Mouse (Mus musculus): Measurements from ENCODE around the gene Lztr1. TPM values are rescaled to one million over a fixed set of nuclear protein-coding genes. Genes with fewer than 3 reads are reported as not detected.
A peak's percentile ranks its signal among the peaks of the same experiment; 100 is the strongest.
"Not testable (repeated sequence)": the region's sequence is repeated elsewhere in the genome, so short reads cannot be mapped to it uniquely, and the experiment has no call there.

Gene Lztr1
- polyA plus RNA-seq, 1 experiment from 2014 or later, result 18.7 TPM

DNA sequence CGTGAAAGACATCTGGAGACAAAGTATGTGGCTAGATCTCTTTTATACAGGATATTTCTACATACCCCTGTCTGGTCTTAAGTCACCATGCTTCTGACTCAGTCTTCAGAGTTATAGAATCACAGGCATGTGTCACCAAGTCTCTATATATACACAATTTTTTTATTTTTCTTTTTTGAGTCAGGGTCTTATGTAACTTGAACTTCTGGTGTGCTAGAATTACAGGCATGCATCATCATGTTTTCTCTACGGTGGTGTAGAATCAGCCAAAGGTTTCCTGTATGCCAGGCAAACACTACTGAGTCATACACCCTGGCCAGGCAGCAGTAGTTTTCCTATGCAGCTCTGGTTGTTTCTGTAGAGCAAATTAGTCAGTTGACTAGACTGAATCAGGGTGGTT, 34.1 kb downstream of the Lztr1 start:
- no peaks in the 10 kb centered on the region for H3K36me3 ChIP-seq (replicated peaks; ENCODE audit: insufficient read depth, low read length)
- no peak for DNase-seq
- H3K4me2 ChIP-seq (ENCODE audit: low read depth, low read length), result no peak overlapping the region
- 62% methylated on average over 2 of the region's 2 CpGs for WGBS (ENCODE audit: insufficient replicate concordance)
- H3K4me1 ChIP-seq (ENCODE audit: insufficient read depth), result no peaks in the 10 kb centered on the region
- TF ChIP-seq EP300 (IDR thresholded peaks at IDR 0.05; ENCODE audit: low read depth), result no peak
- no peak for TF ChIP-seq CTCF (IDR thresholded peaks at IDR 0.05; ENCODE audit: low read depth)
- no peaks in the 10 kb centered on the region; the same call in 1 of the 2 replicates for H3K9me3 ChIP-seq (ENCODE audit: low read length)
- H3K27ac ChIP-seq (ENCODE audit: low read depth), result no peak overlapping the region
- H3K4me3 ChIP-seq (ENCODE audit: low read depth, low read length), result no peak overlapping the region
- ATAC-seq, result no peak
- H3K27me3 ChIP-seq (ENCODE audit: insufficient read depth, low read length), result no peaks in the 10 kb centered on the region
- no peak overlapping the region for H3K9ac ChIP-seq (replicated peaks)

DNA sequence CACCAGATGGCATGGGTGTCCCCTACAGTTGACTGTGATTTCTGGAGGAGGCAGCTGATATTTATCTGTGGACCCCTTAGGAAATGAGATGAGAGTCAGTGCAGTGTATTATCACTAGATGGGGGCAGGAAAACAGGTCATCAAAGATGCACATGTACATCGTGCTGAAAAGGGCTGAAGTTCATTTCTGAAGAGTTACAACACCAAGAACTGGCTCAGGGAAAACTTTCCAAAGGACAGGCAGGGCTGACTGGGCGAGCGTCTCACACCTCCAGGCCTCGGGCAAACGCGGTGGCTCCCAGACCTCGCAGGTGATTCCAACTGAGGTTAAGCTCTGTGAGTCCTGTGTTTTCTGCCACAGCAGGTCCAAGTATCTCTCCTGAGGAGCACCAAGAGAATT, 44.3 kb downstream of the Lztr1 start:
- H3K9me3 ChIP-seq (ENCODE audit: low read length), result peaks cover under 1% of the 10 kb centered on the region; the same call in 1 of the 2 replicates
- WGBS (ENCODE audit: insufficient replicate concordance), result 63% methylated on average over 7 of the region's 7 CpGs
- H3K4me2 ChIP-seq (ENCODE audit: low read depth, low read length), result no peak overlapping the region
- ATAC-seq (peak; percentile 78), DNase-seq (peak; percentile 38)
- H3K9ac ChIP-seq (replicated peaks), result no peak overlapping the region
- no peaks in the 10 kb centered on the region for H3K36me3 ChIP-seq (replicated peaks; ENCODE audit: insufficient read depth, low read length)
- TF ChIP-seq EP300 (IDR thresholded peaks at IDR 0.05; ENCODE audit: low read depth) (no peak), CTCF (IDR thresholded peaks at IDR 0.05; ENCODE audit: low read depth) (no peak)
- no peak overlapping the region for H3K4me3 ChIP-seq (ENCODE audit: low read depth, low read length)
- H3K27me3 ChIP-seq (ENCODE audit: insufficient read depth, low read length), result no peaks in the 10 kb centered on the region
- peaks cover 27% of the 10 kb centered on the region for H3K4me1 ChIP-seq (ENCODE audit: insufficient read depth)
- H3K27ac ChIP-seq (ENCODE audit: low read depth), result peak overlapping the region; percentile 69

DNA sequence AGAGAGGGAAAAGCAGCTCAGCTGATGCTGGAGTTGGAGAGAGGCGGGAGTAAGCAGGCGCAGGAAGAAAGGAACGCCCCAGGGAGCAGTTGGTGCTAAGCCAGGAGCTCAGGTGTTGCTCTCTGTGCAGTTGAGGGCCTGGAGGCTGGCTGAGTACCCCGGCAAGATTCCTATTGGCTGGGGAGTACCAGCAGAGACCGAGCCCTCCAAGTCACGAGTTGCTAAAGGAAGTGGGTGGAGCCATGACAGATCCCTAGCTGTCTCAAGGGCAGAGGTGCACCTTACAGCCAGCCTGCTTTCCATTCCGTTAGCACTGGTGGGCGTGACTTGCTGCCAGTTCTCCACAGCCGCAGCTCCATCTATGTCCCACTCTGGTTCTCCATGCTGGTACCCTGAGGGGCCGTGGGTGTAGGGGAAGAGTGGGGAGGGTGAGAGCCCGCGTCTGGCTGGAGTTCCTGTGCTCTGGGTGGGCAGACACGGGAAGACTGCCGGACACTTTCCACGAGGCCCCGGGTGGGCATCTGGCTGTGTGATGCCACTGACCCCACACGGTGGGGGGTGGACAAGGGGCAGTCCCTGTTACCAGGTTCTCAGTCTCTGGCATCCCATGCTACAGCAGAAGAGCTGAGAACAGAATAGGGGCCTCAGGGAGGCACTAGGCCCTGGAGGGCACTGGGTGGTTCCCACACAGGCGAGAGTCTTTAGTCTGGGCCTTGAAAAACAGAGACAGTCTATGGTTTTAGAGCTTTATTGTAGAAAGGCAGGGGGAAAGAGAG, 45.6 kb downstream of the Lztr1 start:
- Histone ChIP-seq H3K4me1 (ENCODE audit: insufficient read depth) (peaks cover 35% of the 10 kb centered on the region), H3K9me3 (ENCODE audit: low read length) (no peaks in the 10 kb centered on the region), H3K4me2 (ENCODE audit: low read depth, low read length) (peak overlapping the region; percentile 67), H3K27me3 (ENCODE audit: insufficient read depth, low read length) (no peaks in the 10 kb centered on the region), H3K9ac (replicated peaks) (no peak overlapping the region; the same call in 1 of the 2 replicates), H3K4me3 (ENCODE audit: low read depth, low read length) (peak overlapping the region; percentile 19; the same call in 1 of the 2 replicates), H3K36me3 (replicated peaks; ENCODE audit: insufficient read depth, low read length) (no peaks in the 10 kb centered on the region), H3K27ac (ENCODE audit: low read depth) (peak overlapping the region; percentile 69; the same call in 1 of the 2 replicates)
- TF ChIP-seq EP300 (IDR thresholded peaks at IDR 0.05; ENCODE audit: low read depth), result no peak
- no peak for TF ChIP-seq CTCF (IDR thresholded peaks at IDR 0.05; ENCODE audit: low read depth)
- WGBS (ENCODE audit: insufficient replicate concordance), result 13% methylated on average over 18 of the region's 18 CpGs
- DNase-seq (peak; percentile 59), ATAC-seq (peak; percentile 57)

DNA sequence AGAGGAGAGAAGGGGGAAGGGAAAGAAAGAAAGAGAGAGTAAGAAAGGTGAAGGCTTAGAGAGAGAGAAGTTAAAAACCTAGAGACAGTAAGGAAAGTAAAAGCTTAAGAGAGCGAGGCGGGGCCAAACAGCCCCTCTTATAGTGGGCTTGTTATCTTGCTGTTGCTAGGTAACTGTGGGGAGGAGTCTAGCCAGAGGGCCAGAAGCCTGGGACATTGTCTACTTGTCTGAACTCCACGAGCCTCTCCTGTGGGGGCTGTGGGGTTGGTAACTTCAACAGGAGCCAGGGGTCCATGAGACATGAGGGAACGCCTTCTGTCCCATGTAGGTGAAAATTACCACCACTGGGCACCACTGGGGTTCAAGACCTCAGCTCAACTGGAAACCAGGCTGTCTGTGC, 46.2 kb downstream of the Lztr1 start:
- Histone ChIP-seq H3K4me1 (ENCODE audit: insufficient read depth) (peaks cover 36% of the 10 kb centered on the region), H3K4me2 (ENCODE audit: low read depth, low read length) (peak overlapping the region; percentile 67), H3K9ac (replicated peaks) (peak overlapping the region; percentile 11; the same call in 1 of the 2 replicates)
- H3K27ac ChIP-seq (ENCODE audit: low read depth); H3K4me3 ChIP-seq (ENCODE audit: low read depth, low read length); ATAC-seq; H3K36me3 ChIP-seq (replicated peaks; ENCODE audit: insufficient read depth, low read length); DNase-seq; H3K27me3 ChIP-seq (ENCODE audit: insufficient read depth, low read length); H3K9me3 ChIP-seq (ENCODE audit: low read length): not testable (repeated sequence)
- 34% methylated on average over 4 of the region's 4 CpGs for WGBS (ENCODE audit: insufficient replicate concordance)

DNA sequence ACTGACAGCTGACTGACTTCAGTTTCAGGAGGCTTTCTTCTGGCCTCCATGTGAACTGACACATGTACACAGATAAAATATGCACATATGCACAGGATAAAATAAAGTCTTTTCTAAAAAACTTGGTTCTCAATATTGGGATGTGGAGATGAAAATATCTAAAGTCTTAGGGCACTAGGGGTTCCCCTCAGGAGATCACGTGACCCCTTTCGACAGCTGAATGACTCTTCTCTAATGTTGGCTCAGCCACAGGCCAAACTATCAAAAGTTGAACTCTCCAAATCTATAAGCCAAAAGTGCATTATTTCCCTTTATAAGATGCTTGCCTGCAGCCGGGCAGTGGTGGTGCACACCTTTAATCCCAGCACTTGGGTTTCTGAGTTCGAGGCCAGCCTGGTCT, 47.7 kb downstream of the Lztr1 start:
- DNase-seq (no peak), ATAC-seq (no peak)
- TF ChIP-seq EP300 (IDR thresholded peaks at IDR 0.05; ENCODE audit: low read depth) (no peak), CTCF (IDR thresholded peaks at IDR 0.05; ENCODE audit: low read depth) (no peak)
- 81% methylated on average over 4 of the region's 4 CpGs for WGBS (ENCODE audit: insufficient replicate concordance)
- Histone ChIP-seq H3K9ac (replicated peaks) (no peak overlapping the region), H3K4me2 (ENCODE audit: low read depth, low read length) (no peak overlapping the region), H3K27ac (ENCODE audit: low read depth) (no peak overlapping the region), H3K36me3 (replicated peaks; ENCODE audit: insufficient read depth, low read length) (no peaks in the 10 kb centered on the region), H3K9me3 (ENCODE audit: low read length) (no peaks in the 10 kb centered on the region), H3K4me3 (ENCODE audit: low read depth, low read length) (no peak overlapping the region), H3K4me1 (ENCODE audit: insufficient read depth) (peaks cover 31% of the 10 kb centered on the region), H3K27me3 (ENCODE audit: insufficient read depth, low read length) (0 out of 2 replicates have a peak, but pooled peaks cover 2% of the 10 kb centered on the region)

DNA sequence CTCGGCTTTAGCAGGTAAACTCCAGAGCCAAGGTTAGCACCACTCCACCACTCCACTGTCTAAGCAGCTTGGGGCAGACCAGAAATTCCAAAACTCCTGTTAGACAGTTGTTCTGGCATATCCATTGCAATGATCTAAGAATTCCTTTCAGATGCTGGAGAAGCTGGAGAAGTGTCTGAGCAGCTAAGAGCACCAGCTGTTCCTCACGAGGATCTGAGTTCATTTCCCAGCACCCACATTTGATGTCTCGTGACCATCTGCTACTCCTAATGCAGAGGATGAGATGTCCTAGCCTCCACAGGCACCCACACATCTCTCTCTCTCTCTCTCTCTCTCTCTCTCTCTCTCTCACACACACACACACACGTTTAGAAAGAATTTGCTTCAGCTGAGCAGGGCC, 48.4 kb downstream of the Lztr1 start:
- H3K9ac ChIP-seq (replicated peaks), result no peak overlapping the region
- no peak overlapping the region for H3K27ac ChIP-seq (ENCODE audit: low read depth)
- H3K4me2 ChIP-seq (ENCODE audit: low read depth, low read length), result no peak overlapping the region
- ATAC-seq, result no peak
- peaks cover 3% of the 10 kb centered on the region for H3K27me3 ChIP-seq (ENCODE audit: insufficient read depth, low read length)
- H3K4me1 ChIP-seq (ENCODE audit: insufficient read depth), result peaks cover 31% of the 10 kb centered on the region
- WGBS (ENCODE audit: insufficient replicate concordance), result 62% methylated on average over 4 of the region's 4 CpGs
- H3K36me3 ChIP-seq (replicated peaks; ENCODE audit: insufficient read depth, low read length), result no peaks in the 10 kb centered on the region
- no peak for TF ChIP-seq EP300 (IDR thresholded peaks at IDR 0.05; ENCODE audit: low read depth)
- no peak for TF ChIP-seq CTCF (IDR thresholded peaks at IDR 0.05; ENCODE audit: low read depth)
- H3K9me3 ChIP-seq (ENCODE audit: low read length), result no peaks in the 10 kb centered on the region
- DNase-seq, result no peak
- H3K4me3 ChIP-seq (ENCODE audit: low read depth, low read length), result no peak overlapping the region
